Mouse (Mus musculus) spleen, postnatal 10 days (tissue): ENCODE data around the gene Tjp3.

ENCODE experiments used
- DNase-seq, 2 experiments: peaks; one replicate each; pipeline ENCODE4 v3.0.0; 2021 to 2022; ENCODE audit warnings: low spot score in 2 of 2

The Tjp3 gene

GRCm38 (mm10) chr10:81272356-81272755, 19.0 kb downstream of the Tjp3 start:
- no peak for DNase-seq

- no peak for DNase-seq
Observed at GRCm38 (mm10) chr10:81268643-81269412, 22.6 kb downstream of the Tjp3 start.

- peak; percentile 56 to 80 for DNase-seq
Observed at GRCm38 (mm10) chr10:81268056-81268455, 23.3 kb downstream of the Tjp3 start.

DNA sequence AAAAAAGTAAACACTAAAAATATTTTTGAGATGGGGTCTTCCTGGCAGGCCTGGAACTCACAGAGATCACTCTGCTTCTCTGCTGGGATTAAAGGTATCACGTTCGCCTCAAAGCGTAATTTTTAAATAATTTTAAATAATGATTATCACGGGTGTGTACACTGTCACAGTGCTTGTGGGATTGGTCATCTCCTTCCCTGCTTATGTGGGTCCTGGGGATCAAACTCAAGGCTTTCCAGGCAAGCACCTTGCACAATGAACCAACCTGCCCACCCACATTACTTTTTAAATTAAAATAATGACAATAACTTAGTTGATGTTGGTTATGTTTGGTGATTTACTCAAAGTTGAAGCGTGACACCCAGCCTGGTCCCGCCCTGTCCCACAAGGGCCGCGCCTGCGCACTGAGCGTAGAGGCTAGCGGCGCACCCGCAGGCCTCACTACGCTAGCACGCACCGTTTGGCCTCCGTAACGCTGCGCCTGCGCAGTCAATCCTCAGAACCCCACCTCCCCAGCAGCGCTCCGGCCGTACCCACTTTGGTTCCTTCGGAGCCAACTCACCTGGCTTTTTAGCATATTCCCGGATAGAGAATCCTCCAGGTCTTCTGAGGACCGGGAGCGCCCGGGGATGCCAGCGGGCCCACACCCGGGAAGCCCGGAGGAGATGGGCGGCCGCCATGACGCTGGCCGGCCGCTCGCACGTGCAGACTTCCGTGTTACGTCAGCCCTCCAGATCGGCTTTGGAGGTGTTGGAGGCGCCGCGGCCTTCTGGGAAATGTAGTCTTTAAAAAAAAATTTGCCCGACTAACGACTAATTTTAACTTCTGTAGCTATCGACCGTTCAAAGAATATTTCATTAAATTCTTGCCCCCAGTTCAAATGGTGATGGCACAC, 24.9 kb downstream of the Tjp3 start, which contains the start of the genes Mrpl54 and Apba3:
Gene Mrpl54, minus strand, starts transcription at position 724 of the 895 bp plus-strand sequence.
Gene Apba3, plus strand, starts transcription at position 750 of the 895 bp plus-strand sequence.
- DNase-seq: peak; percentile 98

GRCm38 (mm10) chr10:81265540-81265939, 25.8 kb downstream of the Tjp3 start:
- DNase-seq: no peak

GRCm38 (mm10) chr10:81261025-81261424, 30.4 kb downstream of the Tjp3 start:
- no peak for DNase-seq

DNA sequence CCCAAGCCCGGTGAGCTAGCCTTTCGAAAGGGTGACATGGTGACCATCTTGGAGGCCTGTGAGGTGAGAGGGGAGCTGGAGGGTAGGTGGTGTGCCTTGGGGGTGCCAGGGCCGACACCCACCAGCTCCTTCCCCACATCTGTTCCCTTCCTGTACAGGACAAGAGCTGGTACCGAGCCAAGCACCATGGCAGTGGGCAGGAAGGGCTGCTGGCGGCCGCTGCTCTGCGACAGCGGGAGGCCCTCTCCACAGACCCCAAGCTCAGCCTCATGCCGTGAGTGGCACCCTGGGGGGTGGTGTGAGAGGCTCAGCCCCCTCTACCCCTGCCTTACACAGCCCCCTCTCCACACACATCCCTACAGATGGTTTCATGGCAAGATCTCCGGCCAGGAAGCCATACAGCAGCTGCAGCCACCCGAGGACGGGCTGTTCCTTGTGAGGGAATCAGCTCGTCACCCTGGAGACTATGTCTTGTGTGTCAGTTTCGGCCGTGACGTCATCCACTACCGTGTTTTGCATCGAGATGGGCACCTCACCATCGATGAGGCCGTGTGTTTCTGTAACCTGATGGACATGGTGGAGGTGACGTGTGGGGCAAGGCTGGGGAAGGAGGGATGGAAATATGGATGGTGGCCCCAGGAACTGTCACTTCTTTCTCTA, 32.0 kb downstream of the Tjp3 start:
- DNase-seq: no peak

GRCm38 (mm10) chr10:81257158-81258039, 34.0 kb downstream of the Tjp3 start:
- peak in 1 of 2 experiments; percentile 57 for DNase-seq

- DNase-seq: no peak
Observed at GRCm38 (mm10) chr10:81254886-81255285, 36.5 kb downstream of the Tjp3 start.

- DNase-seq: peak in 1 of 2 experiments; percentile 50
Observed at GRCm38 (mm10) chr10:81252424-81253419, 38.7 kb downstream of the Tjp3 start, which contains the start of gene Matk. Gene Matk (plus strand): TSS chr10:81252935.

DNA sequence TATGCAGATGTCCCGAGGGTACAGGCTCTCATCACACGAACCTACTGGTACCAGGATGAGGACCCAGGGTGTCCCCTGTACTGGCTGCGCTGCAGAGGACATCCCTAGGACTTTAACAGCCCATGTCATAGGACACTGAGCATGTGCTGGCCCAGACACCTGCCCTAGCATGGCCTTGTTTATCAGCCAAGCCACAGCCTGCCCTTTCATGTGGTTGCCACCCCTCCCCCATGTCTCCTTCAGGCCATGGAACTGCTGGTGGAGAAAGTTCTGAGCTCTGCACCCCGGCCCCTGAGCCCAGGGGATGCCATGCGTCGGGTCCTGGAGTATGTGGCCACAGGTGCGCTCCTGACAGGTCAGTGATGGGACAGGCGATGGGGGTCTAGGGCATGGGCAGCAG, 41.9 kb downstream of the Tjp3 start:
- DNase-seq: no peak

DNA sequence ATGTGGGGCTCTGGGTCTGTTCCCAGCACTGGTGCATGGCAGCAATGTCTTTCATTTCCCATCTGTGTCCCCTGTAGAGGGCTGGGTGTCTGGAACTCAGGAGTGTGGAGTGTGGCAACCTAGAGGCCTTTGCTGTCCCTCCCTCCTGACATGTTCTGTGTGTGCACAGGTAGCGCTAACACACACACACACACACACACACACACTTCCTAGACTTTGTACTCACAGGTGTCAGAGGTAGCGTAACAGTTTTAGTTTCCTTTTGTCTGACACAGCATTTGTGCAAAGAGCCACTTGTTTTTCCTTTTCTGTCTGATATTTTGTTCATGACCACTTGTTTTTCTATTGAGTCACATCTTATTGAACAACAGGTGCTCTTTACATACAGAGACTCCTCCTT, 43.6 kb downstream of the Tjp3 start:
- DNase-seq: no peak

GRCm38 (mm10) chr10:81245166-81245565, 46.2 kb downstream of the Tjp3 start:
- DNase-seq: no peak

- peak; percentile 82 to 88 for DNase-seq
Observed at GRCm38 (mm10) chr10:81244595-81244994, 46.8 kb downstream of the Tjp3 start.

DNA sequence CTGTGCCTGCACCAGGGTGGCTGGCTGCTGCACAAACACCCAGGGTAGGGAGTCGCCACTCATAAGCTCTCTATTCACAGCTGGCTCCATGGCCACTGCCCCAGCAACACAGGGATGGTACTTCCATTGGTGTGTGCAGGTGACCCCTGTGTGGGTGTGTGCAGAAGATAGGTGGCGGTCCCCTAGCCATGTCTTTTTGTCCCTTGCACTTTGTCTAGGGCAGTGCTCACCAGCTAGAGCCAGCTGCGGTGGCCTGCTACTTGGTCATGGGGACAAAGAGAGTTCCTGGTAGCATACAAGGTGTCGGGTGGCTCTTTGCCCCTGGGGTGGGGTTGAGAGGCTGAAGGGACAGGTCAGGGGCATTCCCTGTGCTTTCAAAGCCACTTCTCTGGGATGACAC, 47.2 kb downstream of the Tjp3 start:
- DNase-seq: no peak

- no peak for DNase-seq
Observed at GRCm38 (mm10) chr10:81242021-81242420, 49.4 kb downstream of the Tjp3 start.

DNA sequence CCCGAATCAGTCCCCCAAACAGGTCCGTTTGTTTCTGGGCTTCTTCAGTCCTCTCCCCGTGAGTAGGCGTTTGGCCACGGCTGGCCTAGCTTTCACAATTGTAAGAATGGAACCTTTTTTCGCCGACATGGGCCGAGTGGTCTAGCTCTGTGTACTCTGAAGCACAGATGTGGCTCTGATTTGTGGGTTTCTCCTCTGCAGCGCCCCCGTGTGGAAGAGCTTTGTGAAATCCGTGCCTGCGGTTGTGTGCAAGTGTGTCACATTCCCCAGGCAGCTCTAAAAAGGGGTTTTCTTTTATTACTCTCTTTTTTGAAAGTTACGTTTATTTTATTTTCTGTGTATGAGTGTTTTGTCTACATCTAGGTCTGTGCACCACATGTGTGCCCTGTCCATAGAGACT, 50.5 kb downstream of the Tjp3 start:
- peak in 1 of 2 experiments; percentile 83 for DNase-seq

GRCm38 (mm10) chr10:81238618-81239017, 52.8 kb downstream of the Tjp3 start:
- no peak for DNase-seq

- DNase-seq: no peak
Observed at GRCm38 (mm10) chr10:81236471-81237268, 54.7 kb downstream of the Tjp3 start.
